23 mouse cellular contexts compared by ENCODE assay signal in the genomic region with DNA sequence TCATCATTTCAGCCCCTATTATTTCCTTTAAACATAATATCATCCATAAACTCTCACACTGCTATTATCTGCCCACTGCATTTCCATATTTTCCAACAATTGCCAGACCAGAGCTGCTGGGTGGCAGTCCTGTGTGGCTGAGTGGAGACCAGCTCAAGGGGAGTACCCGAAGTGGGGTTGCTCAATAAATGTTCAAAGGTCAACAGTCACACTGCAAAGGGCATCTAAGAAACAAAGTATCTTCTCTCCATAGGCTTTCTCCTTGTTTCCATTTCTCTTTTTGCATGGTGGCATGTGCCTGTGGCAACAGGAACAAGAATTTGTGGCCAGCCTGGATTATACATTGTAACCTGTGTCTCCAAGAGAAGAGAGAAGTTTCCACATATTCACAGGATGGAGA. TPM values are rescaled to one million over a fixed set of nuclear protein-coding genes. Genes with fewer than 3 reads are reported as not detected.
DNase-seq lines count a peak whose midpoint lies in the region; ATAC-seq and TF ChIP-seq lines count a peak whose summit lies in the region.
"Had no signal": no experiment of that assay in that cellular context is flagged by ENCODE, and none has a peak within 500 bp of the region (broad histone marks: within the 10 kb centered on the region; RNA-seq: fewer than 3 reads in every experiment).

No protein-coding gene starts in this region.

- H3K4me1 ChIP-seq in heart, embryonic 14.5 days (ENCODE audit: control insufficient read depth in 2 of 2, insufficient read depth in 2 of 2, low read length in 2 of 2): peaks cover 8 to 12% of the 10 kb centered on the region in 2 experiments
- peaks cover 18% of the 10 kb centered on the region; the same call in 1 of the 2 replicates for H3K4me1 ChIP-seq in heart, embryonic 12.5 days (replicated peaks)
- peaks cover 58% of the 10 kb centered on the region for H3K4me1 ChIP-seq in megakaryocyte, embryonic 14.5 days
- peaks cover 49% of the 10 kb centered on the region for H3K4me1 ChIP-seq in liver, embryonic 12.5 days
- peaks cover 2% of the 10 kb centered on the region; the same call in 1 of the 2 replicates for H3K4me1 ChIP-seq in stomach, postnatal 0 days (replicated peaks; ENCODE audit: control insufficient read depth, insufficient read depth)
- peaks cover 25% of the 10 kb centered on the region for H3K4me1 ChIP-seq in kidney, embryonic 15.5 days

- no peak overlapping the region for H3K4me3 ChIP-seq in heart, embryonic 14.5 days (ENCODE audit: control insufficient read depth in 1 of 2, insufficient read depth in 1 of 2, low read depth in 1 of 2, low read length in 2 of 2)
- H3K4me3 ChIP-seq in heart, embryonic 12.5 days: no peak overlapping the region
- peak overlapping the region; percentile 94 for H3K4me3 ChIP-seq in megakaryocyte, embryonic 14.5 days (replicated peaks)
- H3K4me3 ChIP-seq in liver, embryonic 12.5 days: no peak overlapping the region
- H3K4me3 ChIP-seq in stomach, postnatal 0 days (ENCODE audit: low read depth, low read length): no peak overlapping the region
- no peak overlapping the region for H3K4me3 ChIP-seq in kidney, embryonic 15.5 days (replicated peaks)
- H3K4me3 ChIP-seq: erythroblast, embryonic 14.5 days; forebrain, embryonic 13.5 days; limb, embryonic 10.5 days; midbrain, embryonic 12.5 days; myocyte had no signal

- no peak overlapping the region for H3K9ac ChIP-seq in heart, embryonic 14.5 days (ENCODE audit: low read length)
- no peak overlapping the region for H3K9ac ChIP-seq in heart, embryonic 12.5 days
- no peak overlapping the region for H3K9ac ChIP-seq in liver, embryonic 12.5 days
- no peak overlapping the region for H3K9ac ChIP-seq in stomach, postnatal 0 days (ENCODE audit: low read length)
- H3K9ac ChIP-seq in kidney, embryonic 15.5 days: no peak overlapping the region
- H3K9ac ChIP-seq: forebrain, embryonic 13.5 days; hindbrain, embryonic 13.5 days; lung, embryonic 14.5 days; midbrain, embryonic 12.5 days had no signal

- no peaks in the 10 kb centered on the region for H3K9me3 ChIP-seq in heart, embryonic 14.5 days (ENCODE audit: control insufficient read depth, low read length)
- H3K9me3 ChIP-seq in heart, embryonic 12.5 days (replicated peaks): no peaks in the 10 kb centered on the region; the same call in 1 of the 2 replicates
- peaks cover 8% of the 10 kb centered on the region for H3K9me3 ChIP-seq in megakaryocyte, embryonic 14.5 days
- H3K9me3 ChIP-seq in liver, embryonic 12.5 days (replicated peaks): 0 out of 2 replicates have a peak, but pooled peaks cover 3% of the 10 kb centered on the region
- H3K9me3 ChIP-seq in stomach, postnatal 0 days (ENCODE audit: control insufficient read depth, low read length): no peaks in the 10 kb centered on the region
- 0 out of 2 replicates have a peak, but pooled peaks cover 2% of the 10 kb centered on the region for H3K9me3 ChIP-seq in kidney, embryonic 15.5 days (replicated peaks)
- H3K9me3 ChIP-seq: forebrain, embryonic 13.5 days; hindbrain, embryonic 13.5 days; limb, embryonic 10.5 days; midbrain, embryonic 12.5 days had no signal

- no peak for TF ChIP-seq EP300 in stomach, postnatal 0 days (optimal IDR thresholded peaks at IDR 0.05)

- H3K4me2 ChIP-seq in heart, embryonic 14.5 days (ENCODE audit: low read length): peak overlapping the region; percentile 97
- H3K4me2 ChIP-seq in heart, embryonic 12.5 days: no peak overlapping the region
- H3K4me2 ChIP-seq in liver, embryonic 12.5 days: peak overlapping the region; percentile 92
- peak overlapping the region; percentile 90; the same call in 1 of the 2 replicates for H3K4me2 ChIP-seq in stomach, postnatal 0 days (replicated peaks; ENCODE audit: low read depth)
- no peak overlapping the region for H3K4me2 ChIP-seq in kidney, embryonic 15.5 days
- H3K4me2 ChIP-seq: midbrain, embryonic 12.5 days had no signal

- H3K27me3 ChIP-seq in heart, embryonic 14.5 days (ENCODE audit: control insufficient read depth, insufficient read depth, low read length): no peaks in the 10 kb centered on the region
- 0 out of 2 replicates have a peak, but pooled peaks cover 4% of the 10 kb centered on the region for H3K27me3 ChIP-seq in heart, embryonic 12.5 days (replicated peaks)
- peaks cover 26% of the 10 kb centered on the region for H3K27me3 ChIP-seq in megakaryocyte, embryonic 14.5 days (replicated peaks)
- H3K27me3 ChIP-seq in liver, embryonic 12.5 days (replicated peaks): no peaks in the 10 kb centered on the region
- no peaks in the 10 kb centered on the region for H3K27me3 ChIP-seq in stomach, postnatal 0 days (ENCODE audit: control insufficient read depth, insufficient read depth, low read length)
- H3K27me3 ChIP-seq in kidney, embryonic 15.5 days: peaks cover 11% of the 10 kb centered on the region; the same call in 1 of the 2 replicates

- H3K36me3 ChIP-seq in heart, embryonic 14.5 days (ENCODE audit: control insufficient read depth, insufficient read depth, low read length): no peaks in the 10 kb centered on the region
- 0 out of 2 replicates have a peak, but pooled peaks cover 4% of the 10 kb centered on the region for H3K36me3 ChIP-seq in heart, embryonic 12.5 days
- H3K36me3 ChIP-seq in megakaryocyte, embryonic 14.5 days (replicated peaks; ENCODE audit: low read length): peaks cover 14% of the 10 kb centered on the region
- H3K36me3 ChIP-seq in liver, embryonic 12.5 days: peaks cover 3% of the 10 kb centered on the region; the same call in 1 of the 2 replicates
- H3K36me3 ChIP-seq in stomach, postnatal 0 days (ENCODE audit: control insufficient read depth, insufficient read depth, low read length): no peaks in the 10 kb centered on the region
- no peaks in the 10 kb centered on the region for H3K36me3 ChIP-seq in kidney, embryonic 15.5 days
- H3K36me3 ChIP-seq: hindbrain, embryonic 13.5 days; limb, embryonic 10.5 days; midbrain, embryonic 12.5 days had no signal

- no peak for ATAC-seq in heart, embryonic 14.5 days (ENCODE audit: insufficient number of reproducible peaks, insufficient read depth, low FRiP score, low read depth)
- no peak for ATAC-seq in heart, embryonic 12.5 days (ENCODE audit: insufficient number of reproducible peaks, low FRiP score)
- no peak for ATAC-seq in megakaryocyte, adult 5-6 weeks (ENCODE audit: poor library complexity, severe bottlenecking)
- ATAC-seq in liver, embryonic 12.5 days: no peak
- no peak for ATAC-seq in stomach, postnatal 0 days (ENCODE audit: low FRiP score, low TSS enrichment)
- ATAC-seq in kidney, embryonic 15.5 days (replicated peaks; ENCODE audit: low FRiP score): no peak
- ATAC-seq: forebrain, embryonic 13.5 days had no signal

- 83% methylated on average over 1 of the region's 1 CpGs for WGBS in heart, embryonic 14.5 days
- WGBS in heart, embryonic 12.5 days: 91% methylated on average over 1 of the region's 1 CpGs
- WGBS in liver, embryonic 12.5 days (ENCODE audit: insufficient replicate concordance): 74% methylated on average over 1 of the region's 1 CpGs
- 75% methylated on average over 1 of the region's 1 CpGs for WGBS in stomach, postnatal 0 days
- 78% methylated on average over 1 of the region's 1 CpGs for WGBS in kidney, embryonic 15.5 days

- H3K27ac ChIP-seq in heart, embryonic 14.5 days (replicated peaks in 1 of 2; ENCODE audit: control insufficient read depth in 1 of 2, insufficient read depth in 1 of 2, low read depth in 2 of 2, low read length in 2 of 2): no peak overlapping the region
- H3K27ac ChIP-seq in heart, embryonic 12.5 days (ENCODE audit: poor library complexity, severe bottlenecking): no peak overlapping the region
- H3K27ac ChIP-seq in liver, embryonic 12.5 days: no peak overlapping the region
- no peak overlapping the region for H3K27ac ChIP-seq in stomach, postnatal 0 days (replicated peaks)
- H3K27ac ChIP-seq in kidney, embryonic 15.5 days: no peak overlapping the region
- H3K27ac ChIP-seq: forebrain, embryonic 13.5 days; hindbrain, embryonic 13.5 days; limb, embryonic 10.5 days; macrophage; midbrain, embryonic 12.5 days had no signal

- no peak for DNase-seq in stomach, postnatal 0 days (ENCODE audit: low spot score)
- DNase-seq: B cell, adult 2 months; cerebellum, adult 8-10 months; gastrocnemius, postnatal 25 days; heart, postnatal 14 days; kidney, adult 18-20 months; kidney, postnatal 4 days; lung, embryonic 14.5 days; spleen, adult 18-20 months; thymus, adult 2 months had no signal

- no peak for TF ChIP-seq CTCF in stomach, postnatal 0 days (IDR thresholded peaks at IDR 0.05; ENCODE audit: low read depth)

RNA-seq across cellular contexts. Expression of gene Tbc1d8, which starts 2.2 kb away (rescaled TPM):
- polyA plus RNA-seq in heart, embryonic 14.5 days (2014; fragmentation: Nextera tagmentation; extraction: Ambion mirVana): 13.2 and 14.7 TPM in 2 replicates
- 14.1 and 15.5 TPM in 2 replicates for polyA plus RNA-seq in heart, embryonic 12.5 days (2016; fragmentation: Nextera tagmentation; extraction: Ambion mirVana)
- polyA plus RNA-seq in megakaryocyte, embryonic 14.5 days (2012; ENCODE audit: insufficient read depth, low replicate concordance): 1.7 and 6.4 TPM in 2 replicates
- total RNA-seq in megakaryocyte, adult 5-6 weeks (2015): 60.6 and 61.8 TPM in 2 replicates
- 35.5 and 46.5 TPM in 2 replicates for total RNA-seq in megakaryocyte, adult 5-6 weeks (2017)
- polyA plus RNA-seq in liver, embryonic 12.5 days (2016; fragmentation: Nextera tagmentation; extraction: Ambion mirVana): 4.9 and 5.0 TPM in 2 replicates
- 5.3 and 7.3 TPM in 2 replicates for polyA plus RNA-seq in stomach, postnatal 0 days (2015; fragmentation: Nextera tagmentation; extraction: Ambion mirVana)
- 9.9 and 10.4 TPM in 2 replicates for polyA plus RNA-seq in kidney, embryonic 15.5 days (2015; fragmentation: Nextera tagmentation; extraction: Ambion mirVana)

RNA-seq across cellular contexts. Expression of gene Cnot11, which starts 58.5 kb away (rescaled TPM):
- 21.9 and 23.6 TPM in 2 replicates for polyA plus RNA-seq in heart, embryonic 14.5 days (2014; fragmentation: Nextera tagmentation; extraction: Ambion mirVana)
- 22.9 and 23.7 TPM in 2 replicates for polyA plus RNA-seq in heart, embryonic 12.5 days (2016; fragmentation: Nextera tagmentation; extraction: Ambion mirVana)
- polyA plus RNA-seq in megakaryocyte, embryonic 14.5 days (2012; ENCODE audit: insufficient read depth, low replicate concordance): 29.4 and 46.8 TPM in 2 replicates
- 16.9 and 17.9 TPM in 2 replicates for total RNA-seq in megakaryocyte, adult 5-6 weeks (2015)
- total RNA-seq in megakaryocyte, adult 5-6 weeks (2017): 18.1 and 20.2 TPM in 2 replicates
- 17.2 and 20.0 TPM in 2 replicates for polyA plus RNA-seq in liver, embryonic 12.5 days (2016; fragmentation: Nextera tagmentation; extraction: Ambion mirVana)
- polyA plus RNA-seq in stomach, postnatal 0 days (2015; fragmentation: Nextera tagmentation; extraction: Ambion mirVana): 11.1 and 12.3 TPM in 2 replicates
- 24.2 and 24.4 TPM in 2 replicates for polyA plus RNA-seq in kidney, embryonic 15.5 days (2015; fragmentation: Nextera tagmentation; extraction: Ambion mirVana)

Comparison
In these comparisons a context has a peak if more than half of its experiments do, and no peak if none do; other contexts are left out.
1. H3K4me2 ChIP-seq: peak in heart, embryonic 14.5 days (single experiment), liver, embryonic 12.5 days (single experiment) and stomach, postnatal 0 days (single experiment); none in heart, embryonic 12.5 days (single experiment) and kidney, embryonic 15.5 days (single experiment).